Comparison of ENCODE assay signal across 7 mouse cellular contexts in genomic region chr6:124862406-124863124, GRCm38 (mm10). TPM values are rescaled to one million over a fixed set of nuclear protein-coding genes. Genes with fewer than 3 reads are reported as not detected.
DNase-seq lines count a peak whose midpoint lies in the region; ATAC-seq lines count a peak whose summit lies in the region.

No protein-coding gene starts in this region.

- no peaks in the 10 kb centered on the region for H3K9me3 ChIP-seq in forebrain, embryonic 10.5 days
- H3K9me3 ChIP-seq in intestine, embryonic 14.5 days (ENCODE audit: control insufficient read depth, low read length), result no peaks in the 10 kb centered on the region

- DNase-seq in left cerebral cortex, postnatal 36 days (ENCODE audit: low spot score in 2 of 2), result peak; percentile 40 to 43
- no peak for DNase-seq in left cerebral cortex, adult 11 months (ENCODE audit: low spot score)
- no peak for DNase-seq in forebrain, embryonic 10.5 days (ENCODE audit: extremely low spot score, low spot score)
- DNase-seq in intestine, embryonic 14.5 days (ENCODE audit: low spot score), result no peak
- peak; percentile 64 to 74 for DNase-seq in right cerebral cortex, postnatal 10 days (ENCODE audit: low spot score in 2 of 2)
- no peak for DNase-seq in spleen, adult 12 weeks (ENCODE audit: low spot score)
- no peak for DNase-seq in gastrocnemius, adult 18-20 months (ENCODE audit: low spot score)

- H3K4me1 ChIP-seq in forebrain, embryonic 10.5 days, result peaks cover 89% of the 10 kb centered on the region
- H3K4me1 ChIP-seq in intestine, embryonic 14.5 days (replicated peaks; ENCODE audit: control insufficient read depth, insufficient read depth, low read length), result peaks cover 24% of the 10 kb centered on the region

- peak overlapping the region; percentile 92 for H3K27ac ChIP-seq in forebrain, embryonic 10.5 days
- no peak overlapping the region for H3K27ac ChIP-seq in intestine, embryonic 14.5 days (ENCODE audit: low read depth)

- H3K36me3 ChIP-seq in forebrain, embryonic 10.5 days (replicated peaks), result peaks cover 9% of the 10 kb centered on the region
- H3K36me3 ChIP-seq in intestine, embryonic 14.5 days (ENCODE audit: control insufficient read depth, insufficient read depth, low read length), result no peaks in the 10 kb centered on the region

- intact Hi-C loops in left cerebral cortex, postnatal 36 days (cut with DNase I), result loop anchor here (5.0 kb wide), 1 partner anchor 95 kb away; the partner anchor contains the start of gene Eno2

- H3K4me3 ChIP-seq in forebrain, embryonic 10.5 days, result peak overlapping the region; percentile 69
- H3K4me3 ChIP-seq in intestine, embryonic 14.5 days (ENCODE audit: low read depth, low read length), result peak overlapping the region; percentile 59

- WGBS in forebrain, embryonic 10.5 days, result 9% methylated on average over 8 of the region's 8 CpGs
- WGBS in intestine, embryonic 14.5 days, result 8% methylated on average over 8 of the region's 8 CpGs

- peak overlapping the region; percentile 88; the same call in 1 of the 2 replicates for H3K4me2 ChIP-seq in intestine, embryonic 14.5 days (ENCODE audit: low read length)

- peaks cover 88% of the 10 kb centered on the region for H3K27me3 ChIP-seq in forebrain, embryonic 10.5 days (ENCODE audit: poor library complexity, severe bottlenecking)
- peaks cover 6% of the 10 kb centered on the region; the same call in 1 of the 2 replicates for H3K27me3 ChIP-seq in intestine, embryonic 14.5 days (replicated peaks; ENCODE audit: control insufficient read depth, insufficient read depth, low read length)

- ATAC-seq in intestine, embryonic 14.5 days (replicated peaks; ENCODE audit: low FRiP score, low TSS enrichment, low read depth), result no peak

- no peak overlapping the region for H3K9ac ChIP-seq in intestine, embryonic 14.5 days (ENCODE audit: low read length)

RNA-seq across cellular contexts. Expression of gene Gpr162, which starts 1.2 kb away (rescaled TPM):
- 100 to 1,000 TPM; 218 to 235 TPM for total RNA-seq in left cerebral cortex, postnatal 36 days (2021)
- 2.1 and 2.5 TPM in 2 replicates for polyA plus RNA-seq in forebrain, embryonic 10.5 days (2016; fragmentation: Nextera tagmentation; extraction: Ambion mirVana)
- polyA plus RNA-seq in intestine, embryonic 14.5 days (2014; fragmentation: Nextera tagmentation; extraction: Ambion mirVana), result 0.65 and 1.2 TPM in 2 replicates
- under 1 TPM; 0.09 to 0.21 TPM for total RNA-seq in gastrocnemius, adult 18-20 months (2021)

RNA-seq across cellular contexts. Expression of gene P3h3, which starts 5.0 kb away (rescaled TPM):
- total RNA-seq in left cerebral cortex, postnatal 36 days (2021), result 10 to 100 TPM; 12.6 to 37.2 TPM
- 9.7 TPM in 2 replicates for polyA plus RNA-seq in forebrain, embryonic 10.5 days (2016; fragmentation: Nextera tagmentation; extraction: Ambion mirVana)
- 28.1 and 28.8 TPM in 2 replicates for polyA plus RNA-seq in intestine, embryonic 14.5 days (2014; fragmentation: Nextera tagmentation; extraction: Ambion mirVana)
- 1 to 10 TPM; 3.5 to 4.9 TPM for total RNA-seq in gastrocnemius, adult 18-20 months (2021)

RNA-seq across cellular contexts. Expression of gene Gnb3, which starts 22.5 kb away (rescaled TPM):
- under 1 TPM in 1 of 2 experiments, not detected in 1; 0.30 TPM for total RNA-seq in left cerebral cortex, postnatal 36 days (2021)
- 0.32 and 0.42 TPM in 2 replicates for polyA plus RNA-seq in forebrain, embryonic 10.5 days (2016; fragmentation: Nextera tagmentation; extraction: Ambion mirVana)
- polyA plus RNA-seq in intestine, embryonic 14.5 days (2014; fragmentation: Nextera tagmentation; extraction: Ambion mirVana), result 2.7 TPM in 2 replicates
- total RNA-seq in gastrocnemius, adult 18-20 months (2021), result under 1 TPM; 0.57 to 0.71 TPM

RNA-seq across cellular contexts. Expression of gene Cd4, which starts 25.5 kb away (rescaled TPM):
- 1 to 10 TPM; 5.4 to 5.8 TPM for total RNA-seq in left cerebral cortex, postnatal 36 days (2021)
- polyA plus RNA-seq in forebrain, embryonic 10.5 days (2016; fragmentation: Nextera tagmentation; extraction: Ambion mirVana), result 0.17 TPM in 1 of 2 replicates, not detected in the other
- polyA plus RNA-seq in intestine, embryonic 14.5 days (2014; fragmentation: Nextera tagmentation; extraction: Ambion mirVana), result 0.28 and 0.37 TPM in 2 replicates
- total RNA-seq in gastrocnemius, adult 18-20 months (2021), result under 1 TPM; 0.38 to 0.41 TPM

RNA-seq across cellular contexts. Expression of gene Cdca3, which starts 33.2 kb away (rescaled TPM):
- 1 to 10 TPM; 1.5 to 1.8 TPM for total RNA-seq in left cerebral cortex, postnatal 36 days (2021)
- 271 and 298 TPM in 2 replicates for polyA plus RNA-seq in forebrain, embryonic 10.5 days (2016; fragmentation: Nextera tagmentation; extraction: Ambion mirVana)
- 178 and 183 TPM in 2 replicates for polyA plus RNA-seq in intestine, embryonic 14.5 days (2014; fragmentation: Nextera tagmentation; extraction: Ambion mirVana)
- under 1 TPM; 0.25 to 0.55 TPM for total RNA-seq in gastrocnemius, adult 18-20 months (2021)

Comparison
In these comparisons a context has a peak if more than half of its experiments do, and no peak if none do; other contexts are left out.
1. DNase-seq: peak in left cerebral cortex, postnatal 36 days (2 of 2) and right cerebral cortex, postnatal 10 days (2 of 2); none in left cerebral cortex, adult 11 months (single experiment), forebrain, embryonic 10.5 days (single experiment), intestine, embryonic 14.5 days (single experiment), spleen, adult 12 weeks (single experiment) and gastrocnemius, adult 18-20 months (single experiment).
2. RNA of gene Gpr162, which starts 1.2 kb away (total RNA-seq): 218 to 235 TPM in left cerebral cortex, postnatal 36 days; 0.09 to 0.21 TPM in gastrocnemius, adult 18-20 months; every median in the first group is over 100 times any median in the second.